Mouse (Mus musculus): ENCODE results near the gene 1700012B07Rik. TPM values are rescaled to one million over a fixed set of nuclear protein-coding genes. Genes with fewer than 3 reads are reported as not detected.

The 1700012B07Rik gene
- not detected in 2 replicates for polyA plus RNA-seq (2016; fragmentation: Nextera tagmentation; extraction: Ambion mirVana)

DNA sequence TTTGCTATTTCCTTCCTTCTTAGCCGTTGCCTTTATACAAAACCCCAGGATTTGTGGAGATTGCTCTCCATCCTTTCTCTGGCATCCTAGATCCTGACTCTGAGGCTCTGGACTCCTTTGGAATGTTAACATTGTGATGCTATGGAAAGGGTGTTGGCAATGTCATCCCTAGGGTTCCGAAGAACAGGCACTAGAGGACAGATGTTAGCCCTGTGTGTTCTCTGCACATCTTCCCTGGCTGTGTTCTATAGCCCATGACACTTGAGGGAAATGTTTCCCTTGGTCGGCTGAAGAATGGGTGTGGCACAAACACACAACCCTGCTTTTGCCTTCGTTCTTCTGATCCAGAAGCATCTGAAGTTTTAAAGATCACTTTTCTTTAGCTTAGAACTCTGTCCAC, at the start of gene 1700012B07Rik:
Gene 1700012B07Rik, minus strand, starts transcription at position 101 of the 400 bp plus-strand sequence.
- H3K9me3 ChIP-seq: no peaks in the 10 kb centered on the region
- no peaks in the 10 kb centered on the region for H3K4me1 ChIP-seq
- DNase-seq (ENCODE audit: extremely low spot score, low spot score): no peak
- H3K36me3 ChIP-seq (replicated peaks): no peaks in the 10 kb centered on the region
- H3K27ac ChIP-seq: no peak within 1 kb of the TSS
- WGBS: 89% methylated on average over 4 of the region's 4 CpGs
- no peak within 1 kb of the TSS for H3K4me3 ChIP-seq
- no peaks in the 10 kb centered on the region for H3K27me3 ChIP-seq (ENCODE audit: poor library complexity, severe bottlenecking)

GRCm38 (mm10) chr11:109876767-109877166, 48.9 kb upstream of the 1700012B07Rik start:
- WGBS: 89% methylated on average over 9 of the region's 9 CpGs
- no peak overlapping the region for H3K4me3 ChIP-seq
- H3K27me3 ChIP-seq (ENCODE audit: poor library complexity, severe bottlenecking): no peaks in the 10 kb centered on the region
- peaks cover 5% of the 10 kb centered on the region; the same call in 1 of the 2 replicates for H3K4me1 ChIP-seq
- no peaks in the 10 kb centered on the region for H3K36me3 ChIP-seq (replicated peaks)
- no peak for DNase-seq (ENCODE audit: extremely low spot score, low spot score)
- H3K27ac ChIP-seq: no peak overlapping the region
- H3K9me3 ChIP-seq: peaks cover 4% of the 10 kb centered on the region; the same call in 1 of the 2 replicates

DNA sequence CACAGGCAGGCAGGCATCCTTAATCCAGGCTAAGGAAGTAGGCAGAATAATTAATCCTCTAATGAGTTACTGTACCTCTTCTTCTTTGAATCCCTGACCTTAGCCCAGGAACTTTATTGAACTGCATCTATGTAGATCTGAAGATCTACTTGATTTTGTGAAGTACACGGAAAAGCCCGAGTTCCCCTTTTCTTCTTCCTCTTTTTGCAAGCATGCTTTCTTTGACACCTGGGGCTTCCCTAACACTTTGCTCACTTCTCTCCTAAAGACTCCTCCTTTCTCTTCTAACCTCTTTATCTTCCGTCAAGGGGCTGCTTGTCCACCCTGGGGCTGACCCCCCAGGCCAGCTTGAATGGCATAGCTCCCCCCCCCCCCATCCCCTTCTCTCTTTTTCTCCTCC, 48.0 kb upstream of the 1700012B07Rik start:
- no peak overlapping the region for H3K4me3 ChIP-seq
- no peaks in the 10 kb centered on the region for H3K36me3 ChIP-seq (replicated peaks)
- peaks cover 5% of the 10 kb centered on the region; the same call in 1 of the 2 replicates for H3K4me1 ChIP-seq
- 75% methylated on average over 3 of the region's 3 CpGs for WGBS
- H3K27me3 ChIP-seq (ENCODE audit: poor library complexity, severe bottlenecking): no peaks in the 10 kb centered on the region
- peaks cover 4% of the 10 kb centered on the region; the same call in 1 of the 2 replicates for H3K9me3 ChIP-seq
- H3K27ac ChIP-seq: no peak overlapping the region
- DNase-seq (ENCODE audit: extremely low spot score, low spot score): no peak

DNA sequence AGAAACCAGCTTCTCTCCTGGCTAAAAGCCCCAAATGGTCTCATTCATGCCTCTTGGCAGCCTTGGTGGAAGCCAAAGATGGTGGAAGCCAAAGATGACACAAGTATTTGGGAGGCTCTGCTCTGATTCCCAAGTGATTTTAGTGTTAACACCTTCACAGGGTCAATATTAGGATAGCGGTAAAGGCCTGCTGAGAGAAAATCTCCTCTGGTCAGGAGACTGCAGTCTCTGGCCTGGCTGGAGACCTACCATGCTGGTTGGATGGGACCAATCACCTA, 47.6 kb upstream of the 1700012B07Rik start:
- Histone ChIP-seq H3K36me3 (replicated peaks) (no peaks in the 10 kb centered on the region), H3K9me3 (peaks cover 4% of the 10 kb centered on the region; the same call in 1 of the 2 replicates), H3K27me3 (ENCODE audit: poor library complexity, severe bottlenecking) (no peaks in the 10 kb centered on the region), H3K4me3 (no peak overlapping the region), H3K27ac (no peak overlapping the region), H3K4me1 (peaks cover 5% of the 10 kb centered on the region; the same call in 1 of the 2 replicates)
- 97% methylated on average over 1 of the region's 1 CpGs for WGBS
- no peak for DNase-seq (ENCODE audit: extremely low spot score, low spot score)

DNA sequence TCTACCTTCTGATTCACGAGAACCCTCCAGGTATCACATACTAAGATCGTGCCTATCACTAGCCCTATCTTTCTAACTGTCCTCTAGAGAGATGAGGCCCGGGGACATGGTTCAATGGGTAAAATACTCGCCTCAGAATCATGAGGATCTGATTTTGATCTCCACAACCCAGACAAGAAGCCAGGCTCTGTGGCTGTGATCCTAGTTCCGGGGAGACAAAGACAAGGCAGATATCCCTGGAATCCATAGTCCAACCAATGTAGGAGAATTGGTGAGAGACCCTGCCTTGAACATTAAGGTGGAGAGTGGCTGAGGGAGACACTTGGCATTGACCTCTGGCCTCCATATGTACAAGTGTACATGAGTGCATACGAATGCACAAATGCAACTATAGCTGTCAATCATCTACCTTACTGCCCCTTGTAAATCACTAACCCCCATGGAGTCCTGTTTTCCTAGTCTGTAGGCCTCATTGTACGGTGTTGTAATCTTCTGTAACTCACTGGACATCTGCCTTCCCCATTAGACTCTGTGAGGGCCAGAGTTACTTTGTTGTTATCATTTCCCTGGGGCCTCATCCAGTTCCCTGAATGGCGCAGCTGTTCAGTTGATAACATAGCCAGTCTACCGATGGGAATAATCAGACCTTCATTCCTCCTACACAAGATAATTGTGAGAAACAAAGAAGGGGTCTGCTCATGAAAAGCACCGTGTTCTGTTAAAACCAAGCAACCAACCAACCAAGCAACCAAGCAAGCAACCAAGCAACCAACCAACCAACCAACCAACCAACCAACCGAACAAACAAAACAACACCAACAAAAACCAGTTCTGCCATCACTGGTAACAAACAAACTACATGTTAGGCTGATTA, 47.0 kb upstream of the 1700012B07Rik start:
- no peak overlapping the region for H3K4me3 ChIP-seq
- peaks cover 4% of the 10 kb centered on the region; the same call in 1 of the 2 replicates for H3K9me3 ChIP-seq
- no peaks in the 10 kb centered on the region for H3K36me3 ChIP-seq (replicated peaks)
- no peaks in the 10 kb centered on the region for H3K27me3 ChIP-seq (ENCODE audit: poor library complexity, severe bottlenecking)
- DNase-seq (ENCODE audit: extremely low spot score, low spot score): no peak
- H3K27ac ChIP-seq: 0 out of 2 replicates have a peak overlapping the region, but pooled peaks have one; percentile 40
- WGBS: 92% methylated on average over 11 of the region's 11 CpGs
- peaks cover 5% of the 10 kb centered on the region; the same call in 1 of the 2 replicates for H3K4me1 ChIP-seq

DNA sequence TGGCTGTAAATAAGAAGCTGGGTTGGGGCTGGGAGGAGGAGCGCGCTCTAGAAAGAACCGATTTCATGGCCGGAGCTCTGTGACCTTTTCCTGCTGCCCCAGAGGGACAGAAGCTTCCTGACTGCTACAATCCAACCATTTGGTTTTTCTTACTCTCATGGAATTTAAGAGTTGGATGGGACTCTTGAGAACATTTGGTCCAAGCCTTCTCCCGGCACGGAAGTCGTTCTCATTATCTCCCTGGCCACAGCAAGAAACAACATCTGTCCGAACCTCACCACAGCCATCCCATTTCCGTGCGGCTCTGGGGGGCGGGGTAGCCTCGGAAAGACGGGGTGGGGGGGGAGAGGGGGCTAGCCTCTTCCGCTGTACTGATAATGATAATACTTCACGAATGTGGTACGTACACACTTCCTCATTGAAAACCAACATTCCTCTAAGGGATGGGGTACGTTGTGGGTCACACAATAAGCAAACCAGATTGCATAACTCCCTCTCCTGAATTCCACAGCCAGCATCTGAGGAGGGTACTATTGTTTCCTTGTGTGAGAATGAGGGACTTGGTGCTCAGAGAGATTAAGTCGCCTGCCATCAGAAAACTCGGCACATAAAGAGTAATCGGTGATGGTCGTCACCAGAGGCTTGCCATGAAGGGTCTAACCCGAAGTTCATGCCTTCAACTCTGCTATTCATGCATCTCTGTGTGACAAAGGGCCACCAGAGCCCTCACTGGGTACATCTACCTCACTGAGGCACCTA, 46.2 kb upstream of the 1700012B07Rik start:
- no peak overlapping the region for H3K4me3 ChIP-seq
- 85% methylated on average over 22 of the region's 22 CpGs for WGBS
- H3K27ac ChIP-seq: 0 out of 2 replicates have a peak overlapping the region, but pooled peaks have one; percentile 40
- peaks cover 4% of the 10 kb centered on the region; the same call in 1 of the 2 replicates for H3K9me3 ChIP-seq
- no peak for DNase-seq (ENCODE audit: extremely low spot score, low spot score)
- H3K36me3 ChIP-seq (replicated peaks): no peaks in the 10 kb centered on the region
- H3K27me3 ChIP-seq (ENCODE audit: poor library complexity, severe bottlenecking): no peaks in the 10 kb centered on the region
- peaks cover 5% of the 10 kb centered on the region; the same call in 1 of the 2 replicates for H3K4me1 ChIP-seq

- no peak for DNase-seq (ENCODE audit: extremely low spot score, low spot score)
- H3K27me3 ChIP-seq (ENCODE audit: poor library complexity, severe bottlenecking): no peaks in the 10 kb centered on the region
- 54% methylated on average over 9 of the region's 9 CpGs for WGBS
- H3K9me3 ChIP-seq: peaks cover 4% of the 10 kb centered on the region; the same call in 1 of the 2 replicates
- peaks cover 5% of the 10 kb centered on the region; the same call in 1 of the 2 replicates for H3K4me1 ChIP-seq
- no peaks in the 10 kb centered on the region for H3K36me3 ChIP-seq (replicated peaks)
- no peak overlapping the region for H3K27ac ChIP-seq
- no peak overlapping the region for H3K4me3 ChIP-seq
Measured at GRCm38 (mm10) chr11:109873161-109873775, 45.4 kb upstream of the 1700012B07Rik start.

GRCm38 (mm10) chr11:109872674-109873073, 44.8 kb upstream of the 1700012B07Rik start:
- 78% methylated on average over 3 of the region's 3 CpGs for WGBS
- Histone ChIP-seq H3K4me3 (no peak overlapping the region), H3K27ac (no peak overlapping the region), H3K27me3 (ENCODE audit: poor library complexity, severe bottlenecking) (no peaks in the 10 kb centered on the region), H3K4me1 (peaks cover 5% of the 10 kb centered on the region; the same call in 1 of the 2 replicates), H3K36me3 (replicated peaks) (no peaks in the 10 kb centered on the region), H3K9me3 (peaks cover 4% of the 10 kb centered on the region; the same call in 1 of the 2 replicates)
- DNase-seq (ENCODE audit: extremely low spot score, low spot score): no peak

GRCm38 (mm10) chr11:109872056-109872455, 44.2 kb upstream of the 1700012B07Rik start:
- no peak overlapping the region for H3K4me3 ChIP-seq
- H3K27me3 ChIP-seq (ENCODE audit: poor library complexity, severe bottlenecking): no peaks in the 10 kb centered on the region
- no peak for DNase-seq (ENCODE audit: extremely low spot score, low spot score)
- WGBS: 89% methylated on average over 10 of the region's 10 CpGs
- peaks cover 4% of the 10 kb centered on the region; the same call in 1 of the 2 replicates for H3K9me3 ChIP-seq
- H3K27ac ChIP-seq: no peak overlapping the region
- peaks cover 5% of the 10 kb centered on the region; the same call in 1 of the 2 replicates for H3K4me1 ChIP-seq
- H3K36me3 ChIP-seq (replicated peaks): no peaks in the 10 kb centered on the region

- no peak for DNase-seq (ENCODE audit: extremely low spot score, low spot score)
- no peaks in the 10 kb centered on the region for H3K36me3 ChIP-seq (replicated peaks)
- H3K4me3 ChIP-seq: no peak overlapping the region
- H3K9me3 ChIP-seq: no peaks in the 10 kb centered on the region
- H3K27ac ChIP-seq: no peak overlapping the region
- 90% methylated on average over 5 of the region's 5 CpGs for WGBS
- H3K4me1 ChIP-seq: peaks cover 6% of the 10 kb centered on the region; the same call in 1 of the 2 replicates
- no peaks in the 10 kb centered on the region for H3K27me3 ChIP-seq (ENCODE audit: poor library complexity, severe bottlenecking)
Measured at GRCm38 (mm10) chr11:109867861-109868260, 40.0 kb upstream of the 1700012B07Rik start.

GRCm38 (mm10) chr11:109866537-109867160, 38.8 kb upstream of the 1700012B07Rik start:
- 87% methylated on average over 10 of the region's 11 CpGs for WGBS
- H3K27me3 ChIP-seq (ENCODE audit: poor library complexity, severe bottlenecking): no peaks in the 10 kb centered on the region
- no peak overlapping the region for H3K4me3 ChIP-seq
- peaks cover 6% of the 10 kb centered on the region; the same call in 1 of the 2 replicates for H3K4me1 ChIP-seq
- no peaks in the 10 kb centered on the region for H3K9me3 ChIP-seq
- no peak overlapping the region for H3K27ac ChIP-seq
- no peak for DNase-seq (ENCODE audit: extremely low spot score, low spot score)
- H3K36me3 ChIP-seq (replicated peaks): no peaks in the 10 kb centered on the region

DNA sequence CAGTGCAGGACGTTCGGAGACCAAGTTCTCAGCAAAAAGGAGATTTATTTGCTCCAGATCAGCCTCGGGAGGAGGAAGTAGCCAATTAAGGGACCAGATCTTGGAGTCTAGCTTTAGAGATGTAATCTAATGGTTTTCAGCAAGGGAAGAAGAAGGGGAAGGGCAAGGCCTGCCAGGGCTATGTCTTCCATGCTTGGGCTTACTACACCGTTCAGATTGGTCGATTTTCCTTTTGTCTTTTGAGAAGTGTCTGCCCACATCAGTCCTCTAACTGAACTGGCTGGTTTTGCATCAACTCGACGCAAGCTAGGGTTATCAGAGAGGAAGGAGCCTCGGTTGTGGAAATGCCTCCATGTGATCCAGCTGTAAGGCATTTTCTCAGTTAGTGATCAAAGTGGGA, 37.7 kb upstream of the 1700012B07Rik start:
- 79% methylated on average over 8 of the region's 8 CpGs for WGBS
- H3K36me3 ChIP-seq (replicated peaks): no peaks in the 10 kb centered on the region
- no peak overlapping the region for H3K27ac ChIP-seq
- H3K4me1 ChIP-seq: peaks cover 6% of the 10 kb centered on the region
- H3K9me3 ChIP-seq: no peaks in the 10 kb centered on the region
- H3K27me3 ChIP-seq (ENCODE audit: poor library complexity, severe bottlenecking): no peaks in the 10 kb centered on the region
- H3K4me3 ChIP-seq: no peak overlapping the region
- DNase-seq (ENCODE audit: extremely low spot score, low spot score): no peak

Data from forebrain, embryonic 10.5 days (tissue).